Mouse (Mus musculus) gastrocnemius, postnatal 4 days (tissue): ENCODE measurements around the gene Metrn. TPM values are rescaled to one million over a fixed set of nuclear protein-coding genes. Genes with fewer than 3 reads are reported as not detected.

Experiments
- DNase-seq, 2 experiments: peaks; one replicate each; pipeline ENCODE4 v3.0.0; 2021 to 2022; ENCODE audit warnings: low spot score in 2 of 2, mixed read lengths in 2 of 2
- long read RNA-seq, 2 experiments: library from polyadenylated mRNA; stranded (forward); transcript quantifications; one replicate each; pipeline ENCODE4 v2.0.0; 2021
- total RNA-seq, 2 experiments: library from RNA; stranded (reverse); gene quantifications; 2 replicates each; pipeline ENCODE4 v1.2.3; 2021

Gene Metrn
- 10 to 100 TPM; 46.3 to 51.6 TPM for total RNA-seq
- long read RNA-seq, experiment 1, partial matches to known transcripts: 0 of 3 reads
- long read RNA-seq, experiment 1, other reads (novel, unspliced or antisense): 1 of 3 reads
- long read RNA-seq, experiment 2, partial matches to known transcripts: 0 of 5 reads
- long read RNA-seq, experiment 2, other reads (novel, unspliced or antisense): 0 of 5 reads

DNA sequence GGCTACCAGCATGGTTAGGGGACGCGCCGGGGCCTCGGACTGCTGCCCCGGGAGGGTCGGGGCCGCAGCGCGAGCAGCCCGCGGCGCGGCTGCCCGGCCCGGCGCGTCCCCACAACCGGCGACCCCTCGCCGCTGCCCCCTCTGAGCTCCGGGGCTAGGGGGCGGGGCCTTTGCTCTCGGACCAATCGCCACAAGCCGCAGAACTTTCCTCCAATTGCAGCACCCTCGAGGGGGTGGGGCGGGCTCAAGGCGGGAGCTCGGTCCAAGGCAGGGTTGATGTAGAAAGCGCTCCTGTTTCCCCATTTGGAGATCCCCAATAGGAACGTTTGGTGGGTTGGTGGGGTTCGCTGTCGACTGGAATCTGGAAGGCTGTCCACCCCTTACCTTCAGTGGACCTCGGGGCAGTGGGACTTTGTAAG lies at the start of gene Metrn:
Gene Metrn (minus strand): TSS at position 186 of the 419 bp plus-strand sequence.
- DNase-seq: peak; percentile 84 to 90

DNA sequence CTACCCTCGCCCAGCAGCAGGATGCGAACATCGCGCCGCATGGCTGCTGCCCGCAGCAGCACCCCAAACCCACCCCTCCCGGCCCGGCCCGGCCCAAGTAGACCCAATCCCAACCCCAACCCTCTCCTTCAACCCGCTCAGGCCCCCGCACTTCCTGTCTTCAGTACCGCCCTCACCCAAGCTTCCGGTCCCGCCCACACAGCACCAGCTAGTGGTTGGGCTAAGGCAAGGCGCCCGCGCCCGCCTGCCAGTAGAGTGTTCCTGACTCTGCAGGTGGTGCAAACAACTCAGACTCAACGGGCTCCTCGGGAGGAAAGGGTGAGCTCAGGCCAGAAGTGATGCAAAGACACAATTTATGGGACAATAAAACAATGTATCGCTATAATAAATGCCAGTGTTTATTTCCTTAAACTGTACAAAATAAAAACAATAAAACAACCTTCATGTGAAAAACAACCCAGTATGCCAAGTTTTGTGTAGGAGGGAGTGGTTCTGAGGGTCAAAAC lies 47.5 kb upstream of the Metrn start, which contains the start of gene Rhot2:
Gene Rhot2 (minus strand): TSS at position 456 of the 506 bp plus-strand sequence.
- DNase-seq: peak; percentile 88 to 95

DNA sequence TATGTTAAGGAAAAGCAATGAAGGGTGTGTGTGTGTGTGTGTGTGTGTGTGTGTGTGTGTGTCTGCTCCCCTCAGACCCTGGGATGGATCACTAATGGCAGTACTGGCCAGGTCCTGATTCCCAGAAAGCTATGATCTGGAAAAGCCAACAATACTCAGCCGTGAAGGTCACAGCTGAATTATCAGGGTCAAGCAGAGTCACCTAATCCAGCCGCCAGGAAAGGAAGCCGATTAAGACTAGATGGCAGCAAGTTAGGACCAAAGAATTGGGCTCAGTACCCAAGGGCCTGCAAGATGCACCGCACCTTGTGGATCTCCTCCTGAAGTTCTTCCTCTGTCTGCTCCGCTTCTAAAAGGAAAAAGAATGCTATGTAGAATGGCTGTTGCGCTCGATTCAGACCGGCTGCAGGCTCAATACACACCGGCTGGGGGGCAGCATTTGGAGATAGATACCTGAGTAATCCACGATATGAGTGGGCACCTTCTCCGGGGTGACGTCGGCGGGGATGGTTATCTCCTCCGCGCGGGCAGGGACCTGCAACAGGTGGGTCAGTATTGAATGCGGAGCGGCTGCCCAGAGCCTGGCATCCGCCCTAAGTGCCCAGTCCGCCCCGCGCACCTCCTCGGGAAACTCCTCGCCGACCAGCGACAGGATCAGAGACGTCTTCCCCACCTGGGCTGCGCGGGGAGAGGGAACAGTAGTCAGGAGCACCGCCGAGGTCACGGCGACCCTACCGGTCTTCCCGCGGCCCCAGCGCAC lies 46.9 kb upstream of the Metrn start:
- no peak for DNase-seq

DNA sequence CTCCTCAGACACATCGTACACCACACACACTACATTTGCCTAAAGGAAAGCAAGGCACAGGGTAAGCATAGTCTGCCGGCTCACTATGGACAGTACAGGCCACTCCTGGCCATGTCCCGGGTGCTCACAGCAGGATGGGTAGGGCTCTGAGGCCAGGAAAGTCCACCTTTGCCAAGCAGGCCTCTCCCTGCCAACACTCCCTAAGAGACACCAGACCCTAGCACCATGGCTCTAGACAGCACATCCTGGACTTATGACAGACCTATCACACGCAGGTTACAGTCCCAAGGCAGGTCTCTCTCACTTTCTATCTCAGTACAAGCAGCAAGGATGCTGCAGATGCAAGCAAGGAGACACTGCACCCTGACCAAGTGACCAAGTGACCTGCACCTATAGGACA lies 46.2 kb upstream of the Metrn start:
- DNase-seq: no peak

DNA sequence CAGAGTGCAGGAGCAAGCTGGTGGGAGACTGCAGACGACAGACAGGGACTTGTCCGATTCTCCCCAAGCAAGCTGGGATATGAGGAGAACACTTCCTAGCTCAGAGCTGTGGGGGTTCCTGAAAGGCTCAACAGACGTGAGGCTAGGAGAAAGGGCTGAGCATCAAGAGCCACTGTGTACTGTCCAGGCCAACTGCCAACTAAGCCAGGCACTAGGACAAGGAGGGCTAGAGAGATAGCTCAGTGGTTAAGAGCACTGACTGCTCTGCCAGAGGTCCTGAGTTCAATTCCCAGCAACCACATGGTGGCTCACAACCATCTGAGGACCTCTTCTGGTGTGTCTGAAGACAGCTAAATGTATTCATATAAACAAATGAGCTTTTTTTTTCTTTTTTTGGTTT lies 45.6 kb upstream of the Metrn start:
- DNase-seq: no peak

DNA sequence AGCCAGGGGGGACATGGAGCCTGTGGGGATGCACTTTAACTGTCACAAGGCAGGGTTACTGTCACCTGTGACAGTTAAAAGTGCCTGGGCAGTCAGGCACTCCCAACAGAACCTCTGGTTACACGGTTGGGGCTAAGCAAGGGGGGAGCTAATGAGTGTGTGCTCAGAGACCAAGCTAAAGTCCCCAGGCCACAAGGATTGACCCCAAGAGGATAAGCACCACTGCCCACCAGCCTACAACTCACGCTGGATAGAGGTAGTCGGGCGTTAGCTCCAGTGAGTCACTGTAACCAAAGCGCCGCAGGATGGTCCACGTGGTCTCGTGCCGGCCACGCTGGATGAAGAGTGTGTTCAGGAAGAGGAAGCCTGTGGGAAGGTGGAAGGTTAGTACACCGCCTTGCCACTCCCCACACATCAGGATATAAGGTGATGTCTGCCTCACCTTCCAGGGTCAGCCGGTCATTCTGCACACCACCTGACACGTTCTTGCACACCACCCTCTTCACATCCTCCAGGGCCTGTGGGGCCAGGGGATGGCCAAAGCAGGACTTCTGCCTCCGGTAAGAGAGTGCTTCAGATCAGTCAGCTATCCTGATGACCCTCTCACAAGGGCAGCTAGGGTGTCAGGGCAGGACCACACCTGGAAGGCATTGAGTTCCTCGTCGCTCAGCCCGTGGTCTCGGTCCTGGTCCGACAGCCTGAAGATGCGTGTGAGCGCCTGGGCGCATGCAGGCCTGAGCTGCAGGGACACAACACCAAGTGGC lies 44.4 kb upstream of the Metrn start, which contains the start of gene Gm20683:
Gene Gm20683 (minus strand): TSS at position 647 of the 764 bp plus-strand sequence.
- no peak for DNase-seq

DNA sequence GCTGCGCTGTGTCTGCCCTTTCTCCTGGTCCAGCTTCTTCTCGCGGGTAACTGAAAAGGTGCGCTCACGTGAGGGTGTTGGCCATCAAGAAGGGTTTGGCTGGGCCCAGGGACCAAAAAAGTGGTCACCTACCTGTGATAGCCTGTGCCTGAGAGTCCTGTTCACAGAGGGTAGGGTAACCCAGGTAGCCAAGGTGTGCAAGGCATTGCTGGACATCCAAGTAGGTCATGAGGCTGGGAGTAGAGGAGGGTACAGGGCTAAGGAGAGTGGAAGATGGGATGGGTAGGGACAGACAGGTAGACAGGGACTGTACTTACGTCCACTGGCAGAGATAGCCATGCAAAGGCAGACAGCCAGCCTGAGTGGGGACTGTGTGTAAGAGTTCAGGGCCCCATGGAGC lies 43.6 kb upstream of the Metrn start:
- no peak for DNase-seq

DNA sequence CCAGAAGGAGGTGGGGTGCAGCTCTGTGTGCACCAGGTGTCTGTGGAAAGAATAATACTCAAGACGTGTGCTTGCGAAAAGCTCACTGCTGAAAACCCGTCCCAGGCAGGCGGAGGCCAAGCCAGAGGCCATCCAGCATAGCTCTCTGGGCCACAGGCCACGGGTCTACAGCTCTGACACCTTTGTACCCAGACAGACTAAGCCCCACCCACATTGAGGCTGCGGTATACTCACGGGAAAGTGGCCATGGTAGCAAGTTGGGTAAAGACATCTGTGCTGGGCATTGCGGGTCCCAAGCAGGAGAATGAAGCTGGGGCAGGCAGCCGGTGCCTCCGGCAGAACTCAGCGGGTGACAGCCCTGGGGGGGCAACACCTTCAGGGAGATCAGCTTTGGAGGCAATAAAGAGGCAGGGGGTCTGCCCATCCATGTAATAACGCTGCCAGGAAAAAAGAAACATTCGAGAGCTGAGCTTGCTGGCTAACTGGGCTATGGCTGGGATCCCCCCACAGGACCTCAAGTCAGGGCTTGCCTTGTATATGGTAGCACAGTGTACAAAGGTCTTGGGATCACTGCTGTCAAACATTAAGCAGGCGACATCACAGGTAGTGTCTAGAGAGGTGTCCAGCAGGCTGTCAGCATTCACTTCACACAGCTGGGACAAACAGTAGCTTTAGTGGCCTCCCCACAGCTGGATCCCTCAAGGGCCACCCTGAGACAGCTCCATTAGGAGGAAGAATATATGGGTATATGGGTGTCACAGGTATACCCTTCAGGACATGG lies 42.7 kb upstream of the Metrn start:
- no peak for DNase-seq

DNA sequence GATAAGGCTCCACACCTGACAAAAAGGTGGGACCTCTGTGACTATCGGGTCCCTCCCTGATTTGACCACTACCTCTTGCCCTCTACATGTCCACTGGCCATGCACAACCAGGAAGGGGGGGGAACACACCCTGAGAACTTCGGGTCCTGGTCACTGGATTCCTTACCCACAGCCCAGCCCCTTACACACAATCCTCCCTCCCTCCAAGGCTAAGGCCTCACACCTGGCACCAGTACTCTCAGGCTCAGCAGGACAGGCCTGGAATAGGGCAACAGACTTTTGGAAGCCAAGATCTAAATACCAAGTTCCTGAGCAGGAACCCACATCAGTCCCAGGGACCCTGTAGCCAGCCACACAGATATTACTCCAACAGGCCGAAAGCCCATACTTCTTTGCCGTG lies 42.0 kb upstream of the Metrn start:
- no peak for DNase-seq

DNA sequence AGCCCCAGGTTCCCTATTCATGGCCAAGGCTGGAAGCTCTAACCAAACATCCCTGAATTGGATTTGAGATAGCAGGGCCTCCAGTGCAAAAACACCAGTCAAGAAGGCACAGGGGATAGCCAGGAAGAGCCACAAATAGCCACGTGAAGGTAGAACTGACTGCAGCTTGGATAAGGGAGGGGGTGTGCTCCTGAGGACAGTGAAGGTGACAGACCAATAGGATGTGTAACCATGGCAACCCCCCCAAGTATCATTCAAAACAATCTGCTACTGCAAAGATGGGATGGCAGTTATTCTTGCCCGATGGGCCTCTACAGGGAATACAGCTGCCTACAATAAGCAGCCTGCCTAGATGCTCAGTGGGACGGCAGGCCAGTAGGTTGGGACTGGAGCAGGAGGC lies 40.6 kb upstream of the Metrn start:
- DNase-seq: no peak

DNA sequence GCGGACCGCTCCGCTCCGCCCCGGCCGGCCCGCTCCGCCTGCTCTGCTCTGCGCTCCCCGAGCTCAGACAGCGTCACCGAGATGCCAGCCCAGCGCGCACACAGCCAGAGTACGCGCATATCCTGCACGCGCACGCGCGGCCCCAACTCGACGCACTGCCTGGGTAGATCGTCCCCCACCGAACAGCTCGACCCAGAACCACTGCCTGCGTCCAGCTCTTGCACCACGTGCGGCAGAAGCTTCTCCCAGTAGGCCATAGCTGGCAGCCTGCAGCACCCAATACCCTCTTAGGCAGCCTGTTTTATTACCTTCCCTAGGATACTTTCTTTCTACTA lies 40.1 kb upstream of the Metrn start, which contains the start of gene Rhbdl1:
Gene Rhbdl1 (minus strand): TSS at position 220 of the 335 bp plus-strand sequence.
- peak in 1 of 2 experiments; percentile 70 for DNase-seq

DNA sequence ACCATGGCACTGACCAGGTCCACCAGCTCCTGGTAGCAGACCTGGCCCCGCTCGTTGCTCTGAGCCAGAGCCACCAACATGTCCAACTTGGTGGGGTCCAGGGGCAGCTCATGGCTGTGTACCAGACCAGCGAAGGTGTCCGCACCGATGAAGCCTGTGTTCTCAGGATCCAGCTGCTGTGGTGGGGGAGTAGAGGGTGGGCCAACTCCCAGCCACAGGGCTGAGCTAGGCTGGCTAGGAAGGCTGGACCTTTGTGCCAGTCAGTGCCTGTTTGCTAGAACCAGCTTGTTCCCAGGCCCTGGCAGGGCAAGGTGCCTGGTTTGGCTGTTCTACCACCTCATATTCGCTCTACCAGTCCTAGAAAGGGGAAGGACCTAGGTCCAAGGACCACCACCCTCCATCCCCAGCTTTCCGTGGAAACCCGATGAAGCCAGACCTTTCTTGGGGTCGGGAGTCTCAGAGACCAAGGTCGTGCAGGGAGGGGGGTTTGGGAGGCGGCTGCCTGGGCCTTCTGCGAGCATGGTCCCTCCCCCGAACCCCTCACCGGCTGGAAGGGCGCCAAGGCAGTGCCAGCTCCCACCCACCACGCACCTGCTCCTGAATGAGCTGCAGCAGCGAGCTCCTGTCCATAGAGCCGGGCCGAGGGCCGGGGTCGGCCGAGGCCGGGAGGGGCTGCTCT lies 39.6 kb upstream of the Metrn start:
- DNase-seq: peak in 1 of 2 experiments; percentile 47

DNA sequence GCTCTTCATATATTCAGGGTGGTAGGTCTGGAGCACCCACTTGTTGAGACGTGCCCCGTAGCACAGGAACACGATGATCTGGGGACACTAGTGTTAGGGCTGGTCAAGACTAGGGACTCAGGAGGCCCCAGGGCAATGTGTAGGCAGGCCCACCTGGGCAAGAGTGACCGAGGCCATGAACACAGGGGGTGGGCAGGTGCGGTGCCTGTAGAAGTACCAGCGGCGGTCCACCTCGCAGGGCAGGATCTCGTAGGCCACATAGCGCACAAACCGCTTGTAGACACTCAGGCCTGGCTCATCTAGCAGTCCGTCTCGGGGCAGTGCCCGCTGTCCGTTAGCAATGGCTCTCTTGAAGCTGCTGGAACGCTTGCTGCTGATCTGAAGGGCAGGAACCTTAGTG lies 38.9 kb upstream of the Metrn start:
- no peak for DNase-seq

DNA sequence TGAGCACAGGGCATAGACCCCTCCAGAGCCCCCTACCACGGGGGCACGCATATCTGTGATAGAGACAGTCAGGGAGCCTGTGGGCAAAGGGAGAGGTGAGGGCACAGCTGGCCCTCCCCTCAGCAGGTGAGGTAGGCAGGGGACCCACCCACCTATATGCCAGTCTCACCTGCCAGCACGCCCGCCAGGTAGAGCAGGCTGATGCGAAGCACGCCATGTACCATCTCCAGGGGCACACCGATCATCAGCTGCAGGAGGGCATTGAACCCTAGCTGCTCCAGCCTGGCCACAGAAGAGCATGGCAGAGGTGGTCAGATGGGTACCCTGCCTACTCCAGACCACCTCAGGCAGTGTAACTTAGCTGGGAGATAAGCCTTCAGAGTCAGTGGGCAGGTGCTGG lies 38.4 kb upstream of the Metrn start:
- no peak for DNase-seq

DNA sequence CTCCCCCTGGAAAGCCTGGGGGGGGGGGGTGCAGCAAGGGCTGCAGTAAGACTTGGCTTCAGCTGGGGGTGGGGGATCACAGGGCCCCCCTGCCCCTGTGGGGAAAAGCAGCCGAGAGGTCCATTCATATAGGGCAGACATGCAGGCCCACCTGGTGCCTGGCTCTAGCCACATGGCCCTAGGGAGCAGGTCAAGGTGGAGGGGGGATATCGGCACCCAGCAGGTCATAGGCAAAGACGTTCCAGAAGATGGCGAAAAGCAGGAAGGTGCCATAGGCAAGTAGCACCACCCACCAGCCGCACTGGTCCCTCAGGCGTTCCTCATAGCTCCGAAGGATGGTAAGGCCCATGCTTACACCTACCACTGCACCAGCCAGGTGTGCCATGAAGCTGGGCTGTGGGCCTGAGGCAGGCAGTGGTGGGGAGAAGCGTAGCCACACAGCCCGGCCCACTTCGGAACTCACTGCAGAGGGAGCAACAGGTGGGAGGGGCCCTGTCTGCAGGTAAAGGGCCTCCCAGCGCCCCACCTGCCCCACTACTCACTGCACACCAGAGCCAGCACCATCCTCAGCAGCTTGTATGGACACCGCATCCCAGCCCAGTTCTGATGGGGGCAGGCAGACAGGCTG lies 37.8 kb upstream of the Metrn start:
- no peak for DNase-seq

DNA sequence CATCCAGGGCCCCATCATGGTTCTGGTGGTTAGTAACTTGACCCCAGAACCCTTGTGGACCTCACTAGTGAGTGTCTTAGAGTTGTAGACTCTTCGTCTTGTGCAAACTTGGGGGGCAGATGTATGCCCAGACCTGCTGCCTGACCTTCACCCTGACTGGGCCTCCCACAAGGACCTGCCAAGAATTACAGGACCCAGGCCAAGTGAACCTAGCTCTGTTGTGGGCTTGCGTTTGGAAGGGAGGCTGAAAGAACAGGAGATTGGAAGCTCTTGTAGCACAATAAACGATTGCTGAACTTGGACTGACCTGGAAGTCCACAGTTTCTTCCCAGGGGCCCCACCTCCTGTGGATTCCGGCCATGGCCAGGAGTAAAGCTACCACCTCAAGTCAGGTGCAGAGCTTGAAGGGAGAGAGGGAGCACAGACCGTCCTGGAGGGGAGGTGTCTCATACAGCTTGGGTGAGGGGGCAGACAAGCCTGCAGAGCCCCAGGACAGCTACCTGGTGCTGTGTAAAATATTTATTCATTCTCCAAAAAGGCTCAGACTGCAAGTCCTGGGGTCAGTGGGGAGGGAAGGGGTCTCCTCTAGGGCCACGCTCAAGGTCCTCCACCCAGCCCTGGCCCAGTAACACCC lies 37.1 kb upstream of the Metrn start:
- no peak for DNase-seq

DNA sequence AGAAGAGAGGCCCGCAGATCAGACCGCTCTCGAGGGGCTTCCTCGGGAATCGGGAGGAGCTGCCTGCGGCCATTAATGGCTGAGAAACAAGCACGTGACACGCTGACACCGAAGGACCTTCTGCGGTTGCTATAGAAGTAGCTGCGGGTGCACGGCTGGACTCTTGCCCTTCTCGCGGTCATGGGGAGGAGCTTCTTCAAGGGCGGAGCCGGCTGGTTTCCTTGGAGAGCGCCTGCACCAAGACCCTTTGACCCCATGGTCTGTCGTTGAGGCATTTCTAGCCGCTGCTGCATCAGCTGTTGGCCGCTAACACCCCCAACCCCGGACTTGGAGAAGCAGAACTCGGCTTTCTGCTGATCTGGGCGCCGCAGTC lies 36.3 kb upstream of the Metrn start, which contains the start of gene Stub1:
Gene Stub1 (minus strand): TSS at position 114 of the 373 bp plus-strand sequence.
- DNase-seq: peak; percentile 82 to 91

DNA sequence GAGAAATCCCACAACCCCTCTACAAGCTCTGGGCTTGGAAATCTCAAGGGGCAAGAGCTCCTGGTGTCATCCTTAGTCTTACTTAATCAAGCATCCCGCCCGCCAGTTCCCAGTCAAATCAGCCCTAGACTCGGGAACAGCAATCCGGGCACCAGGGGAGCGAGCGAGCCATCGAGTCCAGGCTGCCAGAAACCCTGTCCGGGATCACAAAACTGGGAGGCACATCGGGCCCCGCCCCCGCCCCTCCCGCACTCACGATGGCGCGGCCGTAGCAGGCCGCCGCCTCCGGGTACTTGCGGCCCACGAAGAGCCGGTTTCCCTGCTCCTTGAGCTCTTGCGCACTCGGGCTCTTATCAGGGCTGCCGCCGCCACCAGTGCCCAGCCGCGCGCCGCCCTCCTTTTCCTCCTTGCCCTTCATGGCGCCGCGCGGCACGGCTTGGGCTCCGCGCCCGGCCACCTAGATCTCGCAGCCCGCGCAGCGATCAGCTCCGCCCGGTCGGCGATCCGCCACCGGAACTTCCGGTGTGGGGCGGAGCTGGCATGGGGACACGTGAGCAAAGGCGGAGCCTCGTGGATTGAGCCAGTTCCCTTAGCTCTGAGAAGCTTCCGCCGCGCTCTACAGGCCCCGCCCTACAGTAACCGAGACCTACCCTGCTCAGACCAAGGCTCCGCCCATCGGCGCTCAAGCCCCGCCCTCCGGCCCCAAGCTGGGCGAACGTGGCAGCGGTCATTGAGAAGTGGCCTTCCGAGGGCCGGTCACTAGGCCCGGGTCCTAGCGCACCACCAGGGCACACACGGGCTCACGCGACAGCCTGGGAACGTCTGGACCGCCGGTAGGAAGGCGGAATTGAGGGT lies 35.7 kb upstream of the Metrn start:
- DNase-seq: peak; percentile 96 to 100
